Mouse (Mus musculus): Measurements from ENCODE around the gene Rnf40. TPM values are rescaled to one million over a fixed set of nuclear protein-coding genes. Genes with fewer than 3 reads are reported as not detected.

The Rnf40 gene
- total RNA-seq, 2 experiments from 2014 or later = 30.5 to 33.4 TPM

- no peak for DNase-seq (ENCODE audit: low spot score)
These were observed 60.1 kb downstream of the Rnf40 start for GRCm38 (mm10) chr7:127648516-127649201.

DNA sequence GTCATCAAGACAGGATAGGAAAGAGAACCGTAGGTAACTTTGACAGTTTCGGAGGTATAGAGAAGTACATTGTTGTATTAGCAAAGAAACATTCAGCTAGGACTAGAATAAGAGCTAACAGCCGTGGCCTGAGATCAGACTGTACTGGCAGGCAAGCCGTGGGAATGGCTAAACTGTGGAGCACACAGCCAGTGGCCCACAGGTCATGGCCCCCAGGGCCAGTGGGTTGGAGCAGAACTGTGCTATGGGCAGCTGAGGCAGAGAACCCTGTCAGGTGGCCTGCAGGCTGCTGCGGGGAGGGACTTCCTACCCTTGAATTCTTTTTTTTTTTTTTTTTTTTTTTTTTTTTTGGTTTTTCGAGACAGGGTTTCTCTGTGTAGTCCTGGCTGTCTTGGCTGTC, 60.6 kb downstream of the Rnf40 start:
- no peak for DNase-seq (ENCODE audit: low spot score)

GRCm38 (mm10) chr7:127651624-127652023, 63.1 kb downstream of the Rnf40 start:
- DNase-seq (ENCODE audit: low spot score) = no peak

DNA sequence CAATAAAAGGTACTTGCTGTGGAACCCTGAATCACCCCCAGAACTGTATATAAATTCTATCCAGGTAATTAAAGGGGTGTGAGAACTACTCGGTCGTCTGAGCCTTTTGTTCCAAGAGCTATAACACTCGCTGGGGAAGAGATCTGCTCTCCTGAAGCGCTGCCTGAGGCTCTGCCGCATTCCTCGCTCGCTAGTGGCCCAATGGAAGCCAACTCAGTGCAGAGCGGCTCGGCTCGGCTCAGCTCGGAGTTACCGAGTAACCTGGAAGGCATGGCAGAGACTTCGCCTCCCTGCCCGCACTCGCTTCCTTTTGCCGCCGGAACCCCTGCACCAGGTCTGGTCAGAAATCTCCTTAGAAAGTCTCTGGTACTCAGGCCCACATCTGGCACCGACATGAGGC, 63.5 kb downstream of the Rnf40 start:
- no peak for DNase-seq (ENCODE audit: low spot score)

GRCm38 (mm10) chr7:127654318-127654717, 65.8 kb downstream of the Rnf40 start:
- DNase-seq (ENCODE audit: low spot score) = no peak

Other genes with a start within 250 kb of the Rnf40 start
- 10 to 100 TPM; 36.4 to 41.6 TPM for gene Zfp768, start 243.2 kb upstream of the Rnf40 start, total RNA-seq (2021)
- 1 to 10 TPM; 2.4 to 2.6 TPM for gene Zfp747, start 212.7 kb upstream of the Rnf40 start, total RNA-seq (2021)
- 1 to 10 TPM; 1.8 to 2.2 TPM for gene 9130019O22Rik, start 201.6 kb upstream of the Rnf40 start, total RNA-seq (2021)
- gene E430018J23Rik, start 195.1 kb upstream of the Rnf40 start, total RNA-seq (2021) = 1 to 10 TPM; 1.7 to 1.8 TPM
- gene Zfp764, start 181.9 kb upstream of the Rnf40 start, total RNA-seq (2021) = 1 to 10 TPM; 1.6 to 1.9 TPM
- gene Zfp688, start 166.7 kb upstream of the Rnf40 start, total RNA-seq (2021) = 1 to 10 TPM; 1.4 to 2.1 TPM
- under 1 TPM; 0.76 to 0.82 TPM for gene Zfp689, start 139.6 kb upstream of the Rnf40 start, total RNA-seq (2021)
- 10 to 100 TPM; 16.5 to 19.4 TPM for gene Prr14, start 129.2 kb upstream of the Rnf40 start, total RNA-seq (2021)
- 10 to 100 TPM; 25.2 to 26.6 TPM for gene Fbrs, start 109.6 kb upstream of the Rnf40 start, total RNA-seq (2021)
- gene Srcap, start 76.8 kb upstream of the Rnf40 start, total RNA-seq (2021) = 10 to 100 TPM; 46.5 to 46.6 TPM
- 1 to 10 TPM; 2.8 to 3.8 TPM for gene Gm42715, start 69.2 kb upstream of the Rnf40 start, total RNA-seq (2021)
- gene Tmem265, start 27.4 kb upstream of the Rnf40 start, total RNA-seq (2021) = not detected
- 10 to 100 TPM in 1 of 2 experiments, 1 to 10 TPM in 1; 9.0 to 10.4 TPM for gene Phkg2, start 15.4 kb upstream of the Rnf40 start, total RNA-seq (2021)
- 1 to 10 TPM; 2.9 to 3.3 TPM for gene Ccdc189, start 172 bp upstream of the Rnf40 start, total RNA-seq (2021)
- 1 to 10 TPM; 7.4 to 9.5 TPM for gene Zfp629, start 27.0 kb downstream of the Rnf40 start, total RNA-seq (2021)
- gene Bcl7c, start 120.2 kb downstream of the Rnf40 start, total RNA-seq (2021) = 10 to 100 TPM; 26.2 to 37.9 TPM
- gene Ctf1, start 124.0 kb downstream of the Rnf40 start, total RNA-seq (2021) = 10 to 100 TPM; 17.3 to 17.5 TPM
- gene Ctf2, start 143.4 kb downstream of the Rnf40 start, total RNA-seq (2021) = not detected
- gene Fbxl19, start 155.8 kb downstream of the Rnf40 start, total RNA-seq (2021) = 1 to 10 TPM; 1.4 to 1.7 TPM
- gene Orai3, start 181.0 kb downstream of the Rnf40 start, total RNA-seq (2021) = 10 to 100 TPM; 11.4 TPM
- gene Setd1a, start 187.9 kb downstream of the Rnf40 start, total RNA-seq (2021) = 10 to 100 TPM; 16.2 to 17.6 TPM
- 1 to 10 TPM in 1 of 2 experiments, under 1 TPM in 1; 0.78 to 2.0 TPM for gene Gm49388, start 196.8 kb downstream of the Rnf40 start, total RNA-seq (2021)
- 1 to 10 TPM; 4.2 TPM for gene Hsd3b7, start 211.8 kb downstream of the Rnf40 start, total RNA-seq (2021)
- 10 to 100 TPM; 46.4 to 56.7 TPM for gene Stx4a, start 235.5 kb downstream of the Rnf40 start, total RNA-seq (2021)
- 1 to 10 TPM in 1 of 2 experiments, under 1 TPM in 1; 0.74 to 1.2 TPM for gene Stx1b, start 235.8 kb downstream of the Rnf40 start, total RNA-seq (2021)